Mouse (Mus musculus) stomach, embryonic 16.5 days (tissue): ENCODE data around the gene Evi5. TPM values are rescaled to one million over a fixed set of nuclear protein-coding genes. Genes with fewer than 3 reads are reported as not detected.
A peak's percentile ranks its signal among the peaks of the same experiment; 100 is the strongest.

Experiments used
- ATAC-seq: fragments of 200-750 bp; cut with Nextera tagmentation; 2 replicates; pipeline ENCODE4 v1.8.0; 2017; ENCODE audit warnings: moderate number of reproducible peaks, moderate TSS enrichment; ENCODE audit not compliant: insufficient read depth, low FRiP score
- H3K27ac ChIP-seq: fragments of 300-500 bp; sonication (generic); 2 replicates; pipeline ENCODE4 v1.5.1; 2014; ENCODE audit warnings: low read length
- H3K27me3 ChIP-seq: fragments of 300-500 bp; sonication (generic); 2 replicates; pipeline ENCODE4 v1.6.1; 2014; ENCODE audit warnings: low read length, control low read depth, mixed read lengths; ENCODE audit not compliant: control insufficient read depth, insufficient read depth
- H3K36me3 ChIP-seq: fragments of 300-500 bp; sonication (generic); 2 replicates; pipeline ENCODE4 v1.6.1; 2014; ENCODE audit warnings: low read length; ENCODE audit not compliant: control insufficient read depth, insufficient read depth
- H3K4me1 ChIP-seq: fragments of 300-500 bp; sonication (generic); 2 replicates; pipeline ENCODE4 v1.6.1; 2014; ENCODE audit warnings: low read length, control low read depth, mixed read lengths; ENCODE audit not compliant: control insufficient read depth, insufficient read depth
- H3K4me2 ChIP-seq: fragments of 300-500 bp; sonication (generic); 2 replicates; pipeline ENCODE4 v1.6.1; 2014; ENCODE audit warnings: low read depth, low read length, mixed read lengths
- H3K4me3 ChIP-seq: fragments of 300-500 bp; sonication (generic); replicated peaks from 2 replicates; pipeline ENCODE4 v1.5.1; 2014; ENCODE audit warnings: mild to moderate bottlenecking, low read length
- H3K9ac ChIP-seq: fragments of 300-500 bp; sonication (generic); 2 replicates; pipeline ENCODE4 v1.6.1; 2014; ENCODE audit warnings: low read length
- H3K9me3 ChIP-seq: fragments of 300-500 bp; sonication (generic); replicated peaks from 2 replicates; pipeline ENCODE4 v1.6.1; 2016; ENCODE audit warnings: low read length, control low read depth; ENCODE audit not compliant: control insufficient read depth
- WGBS: fragments of 180-500 bp; shearing (Covaris S2); extraction: QIAGEN DNeasy Blood & Tissue Kit; methylation state at CpG from one replicate; pipeline ENCODE4 v1.1.7; 2014; 5-methylcytosine and 5-hydroxymethylcytosine counted together
- polyA plus RNA-seq: library from polyadenylated mRNA; unstranded; fragments of >200 nt; fragmentation: Nextera tagmentation; extraction: Ambion mirVana; gene quantifications from 2 replicates; pipeline ENCODE4 v1.2.1, GENCODE M21; 2015

Evi5 gene
- polyA plus RNA-seq, 1 experiment from 2014 or later: 55.2 TPM

- WGBS: 22% methylated on average over 12 of the region's 12 CpGs
- no peak for ATAC-seq
- Histone ChIP-seq H3K27me3 (peaks cover 74% of the 10 kb centered on the region), H3K4me1 (peaks cover 37% of the 10 kb centered on the region), H3K9me3 (no peaks in the 10 kb centered on the region), H3K9ac (no peak overlapping the region), H3K36me3 (no peaks in the 10 kb centered on the region), H3K4me2 (peak overlapping the region; percentile 52), H3K27ac (no peak overlapping the region), H3K4me3 (peak overlapping the region; percentile 38; the same call in 1 of the 2 replicates)
These were observed 147.9 kb downstream of the Evi5 start for GRCm38 (mm10) chr5:107727007-107727402.

DNA sequence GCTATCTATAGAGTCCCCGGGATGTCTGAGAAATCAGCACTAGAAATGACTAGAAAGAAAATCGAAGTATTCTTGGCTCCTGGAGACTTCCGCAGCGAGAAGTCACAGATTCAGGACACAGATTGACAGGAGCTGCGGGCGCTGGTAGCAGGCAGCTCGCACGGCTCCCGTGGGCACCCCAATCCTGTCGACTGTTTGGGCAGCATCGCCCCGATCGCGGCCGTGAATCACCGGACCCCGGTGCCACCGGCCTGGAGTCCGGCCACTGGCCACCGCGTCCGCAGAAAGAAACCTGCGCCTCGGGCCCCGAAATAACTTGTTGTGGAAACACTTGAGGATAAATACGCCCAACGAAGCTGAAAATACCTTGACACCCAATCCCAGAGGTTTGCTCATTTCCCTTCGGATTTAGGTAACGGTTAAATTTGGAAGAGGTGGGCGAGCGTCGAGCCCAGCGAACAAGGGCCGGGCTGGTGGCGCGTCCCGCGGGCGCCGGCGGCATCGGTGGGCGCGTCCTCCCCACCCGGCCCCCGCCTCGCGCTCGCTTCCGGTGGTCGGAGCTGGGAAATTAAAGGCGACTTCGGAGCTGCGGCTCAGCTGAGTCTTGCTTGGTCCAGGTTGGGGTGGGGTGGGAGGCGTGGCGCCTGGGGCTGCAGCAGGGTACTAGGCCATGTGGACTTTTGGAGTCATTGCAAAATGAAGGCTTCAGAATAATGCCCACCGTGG is 148.5 kb downstream of the Evi5 start:
- H3K4me3 ChIP-seq: peak overlapping the region; percentile 38
- no peaks in the 10 kb centered on the region for H3K36me3 ChIP-seq
- peaks cover 41% of the 10 kb centered on the region for H3K4me1 ChIP-seq
- no peak overlapping the region for H3K27ac ChIP-seq
- peaks cover 79% of the 10 kb centered on the region for H3K27me3 ChIP-seq
- under 1% methylated on average over 57 of the region's 57 CpGs for WGBS
- ATAC-seq: no peak
- H3K9ac ChIP-seq: no peak overlapping the region
- H3K4me2 ChIP-seq: peak overlapping the region; percentile 52
- H3K9me3 ChIP-seq: no peaks in the 10 kb centered on the region

- WGBS: under 1% methylated on average over 41 of the region's 41 CpGs
- Histone ChIP-seq H3K36me3 (no peaks in the 10 kb centered on the region), H3K27ac (0 out of 2 replicates have a peak within 1 kb of the TSS, but pooled peaks have one; percentile 10), H3K9ac (no peak within 1 kb of the TSS), H3K9me3 (no peaks in the 10 kb centered on the region), H3K4me1 (peaks cover 48% of the 10 kb centered on the region), H3K4me2 (peak within 1 kb of the TSS; percentile 52), H3K4me3 (peak within 1 kb of the TSS; percentile 38), H3K27me3 (peaks cover 86% of the 10 kb centered on the region)
- ATAC-seq: no peak
These were observed 149.3 kb downstream of the Evi5 start, which contains the start of gene Gfi1 for GRCm38 (mm10) chr5:107725435-107726261. Gfi1 (minus strand) TSS chr5:107726036.

DNA sequence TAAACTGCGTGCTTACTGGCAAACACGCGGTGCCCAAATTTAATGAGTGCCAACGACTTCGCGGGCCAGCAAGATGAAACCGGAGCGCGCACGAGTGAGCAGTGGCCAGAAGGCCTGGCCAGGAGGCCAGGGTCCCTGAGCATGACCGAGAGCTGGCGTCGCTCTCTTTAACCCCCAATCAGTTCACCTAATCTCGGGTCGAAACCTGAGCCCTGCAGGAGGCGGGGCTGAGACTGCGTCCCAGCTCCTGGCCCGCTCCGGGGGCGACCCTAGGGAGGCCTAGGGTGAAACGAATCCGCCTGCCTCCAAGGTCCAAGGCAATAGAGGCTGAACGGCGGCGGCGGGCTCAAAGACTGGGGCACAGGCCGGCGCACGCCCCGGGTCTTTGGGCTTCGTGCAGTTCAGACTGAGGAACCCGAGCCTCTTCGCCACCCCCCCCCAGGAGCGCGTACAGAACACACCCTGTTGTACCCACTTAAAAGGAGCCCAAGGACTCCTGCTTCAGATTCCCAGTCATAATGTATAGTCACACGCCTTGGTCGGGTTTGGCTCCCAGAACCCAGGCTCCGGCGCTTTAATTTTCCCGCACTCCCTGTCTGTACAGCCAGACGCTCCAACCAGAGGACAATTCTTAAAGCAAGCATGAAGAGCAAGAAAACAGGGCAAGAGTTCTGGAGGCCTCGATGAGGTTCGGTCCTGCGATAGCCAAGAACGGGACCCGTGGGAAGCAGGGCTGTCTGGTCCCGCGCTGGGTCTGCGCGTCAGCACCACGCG is 150.1 kb downstream of the Evi5 start:
- Histone ChIP-seq H3K4me3 (peak overlapping the region; percentile 38), H3K36me3 (no peaks in the 10 kb centered on the region), H3K4me1 (peaks cover 51% of the 10 kb centered on the region), H3K4me2 (peak overlapping the region; percentile 52), H3K27me3 (peaks cover 88% of the 10 kb centered on the region), H3K9ac (no peak overlapping the region), H3K27ac (no peak overlapping the region), H3K9me3 (no peaks in the 10 kb centered on the region)
- ATAC-seq: no peak
- WGBS: 3% methylated on average over 52 of the region's 52 CpGs

DNA sequence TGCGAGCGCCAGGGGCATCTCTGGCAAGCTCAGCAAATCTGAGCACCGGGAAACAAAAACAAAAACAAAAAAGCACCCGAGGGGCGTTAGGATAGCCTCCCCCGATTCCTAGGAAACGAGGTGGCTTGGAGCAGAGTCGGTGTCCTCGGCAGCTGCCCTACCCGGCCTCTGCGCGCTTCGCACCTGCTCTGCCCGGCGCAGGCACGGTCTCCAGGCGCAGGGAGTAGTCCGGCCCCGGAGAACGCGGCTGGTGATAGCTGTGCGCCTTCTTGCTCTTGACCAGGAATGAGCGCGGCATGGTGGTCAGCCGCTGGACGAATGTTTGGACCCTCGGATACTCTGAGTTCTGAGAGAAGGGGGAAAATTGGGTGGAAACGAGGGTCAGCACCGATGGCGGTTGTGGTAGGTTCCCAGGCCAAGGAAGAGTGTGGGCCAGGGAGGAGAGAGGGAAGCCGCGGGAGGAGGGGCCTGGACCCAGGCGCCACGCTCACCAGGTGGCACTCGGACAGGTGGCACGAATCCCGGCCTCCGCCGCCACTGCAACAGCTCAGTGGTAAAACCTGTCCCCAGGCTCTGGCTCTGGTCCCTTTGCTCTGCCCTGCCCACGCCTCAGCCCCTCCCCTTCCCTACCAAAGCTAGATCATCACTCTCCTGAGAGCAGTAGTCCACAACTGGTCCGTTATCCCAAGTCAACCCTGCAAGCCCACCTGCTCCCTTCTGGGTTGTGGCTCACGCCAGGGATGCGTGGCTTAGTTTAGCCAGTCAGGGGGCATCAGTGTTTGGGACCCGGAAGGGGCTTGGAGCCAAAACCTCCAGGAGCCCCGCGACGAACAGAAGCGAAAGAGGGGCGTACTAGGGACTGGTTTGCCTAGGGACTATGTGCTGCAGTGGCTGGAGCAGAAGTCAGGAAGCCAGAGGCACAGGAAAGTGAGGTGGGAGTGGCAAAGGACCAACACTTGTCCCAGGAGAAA is 151.1 kb downstream of the Evi5 start:
- Histone ChIP-seq H3K4me3 (peak overlapping the region; percentile 38), H3K9ac (peak overlapping the region; percentile 12; the same call in 1 of the 2 replicates), H3K4me2 (peak overlapping the region; percentile 52), H3K27me3 (peaks cover 93% of the 10 kb centered on the region), H3K9me3 (no peaks in the 10 kb centered on the region), H3K27ac (no peak overlapping the region), H3K4me1 (peaks cover 51% of the 10 kb centered on the region), H3K36me3 (no peaks in the 10 kb centered on the region)
- 2% methylated on average over 49 of the region's 49 CpGs for WGBS
- ATAC-seq: peak; percentile 36

DNA sequence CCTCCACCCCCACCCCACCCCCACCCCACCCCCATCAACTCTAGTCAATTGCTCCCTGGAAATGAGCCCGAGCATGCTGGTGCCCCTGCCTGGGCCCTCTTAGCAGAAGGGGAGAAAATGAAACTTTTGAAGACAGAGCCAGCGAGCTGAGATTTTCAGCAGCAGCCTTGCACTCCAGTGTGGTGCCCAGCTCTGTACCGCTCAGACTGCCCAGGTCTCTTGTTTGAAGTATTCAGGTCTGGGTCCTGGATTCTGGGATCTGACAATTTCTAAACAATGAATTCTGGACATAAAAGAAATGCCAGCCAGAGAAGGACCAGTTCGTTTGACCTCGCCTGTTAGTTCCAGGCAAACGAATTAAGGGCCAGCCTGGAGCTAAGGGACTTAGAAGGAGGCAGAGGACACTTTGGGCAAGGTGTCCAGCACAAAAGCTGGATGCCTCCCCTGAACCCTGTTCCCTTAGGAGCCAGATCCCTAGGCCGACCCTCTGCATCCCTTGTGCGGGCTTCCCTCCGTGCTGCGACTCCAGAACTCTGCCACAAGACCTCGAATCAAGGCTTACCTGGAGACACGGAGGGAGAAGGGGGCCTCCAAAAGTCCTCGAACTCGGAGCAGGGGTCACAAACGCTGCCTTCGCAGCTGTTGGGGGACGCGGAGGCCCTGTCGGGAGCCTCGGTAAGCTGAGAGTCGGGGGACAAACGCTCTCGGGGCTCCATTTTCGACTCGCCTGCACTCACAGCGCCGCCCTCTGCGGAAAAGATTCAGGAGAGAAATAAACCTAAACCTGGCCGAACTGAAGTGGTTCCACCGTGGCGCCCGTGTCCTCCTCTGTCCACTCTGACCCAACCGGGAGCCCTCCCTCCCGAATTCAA is 152.0 kb downstream of the Evi5 start:
- H3K36me3 ChIP-seq: no peaks in the 10 kb centered on the region
- H3K27ac ChIP-seq: no peak overlapping the region
- peaks cover 51% of the 10 kb centered on the region for H3K4me1 ChIP-seq
- H3K9me3 ChIP-seq: no peaks in the 10 kb centered on the region
- peaks cover 90% of the 10 kb centered on the region for H3K27me3 ChIP-seq
- H3K4me2 ChIP-seq: peak overlapping the region; percentile 52
- peak overlapping the region; percentile 44; the same call in 1 of the 2 replicates for H3K9ac ChIP-seq
- ATAC-seq: no peak
- 3% methylated on average over 34 of the region's 34 CpGs for WGBS
- H3K4me3 ChIP-seq: peak overlapping the region; percentile 38

- Histone ChIP-seq H3K36me3 (no peaks in the 10 kb centered on the region), H3K27ac (no peak overlapping the region), H3K9ac (peak overlapping the region; percentile 55; the same call in 1 of the 2 replicates), H3K4me3 (peak overlapping the region; percentile 47), H3K9me3 (no peaks in the 10 kb centered on the region), H3K4me1 (peaks cover 49% of the 10 kb centered on the region), H3K27me3 (peaks cover 91% of the 10 kb centered on the region), H3K4me2 (peak overlapping the region; percentile 71)
- no peak for ATAC-seq
- WGBS: under 1% methylated on average over 33 of the region's 33 CpGs
These were observed 153.3 kb downstream of the Evi5 start for GRCm38 (mm10) chr5:107721638-107722011.
